Mouse (Mus musculus) myocyte (in vitro differentiated cells): Measurements from ENCODE around the gene Stard7.

ENCODE experiments used
- MAX ChIP-seq: IDR thresholded peaks from one replicate; pipeline ENCODE4 v1.6.1; 2011; ENCODE audit warnings: low read depth, mild to moderate bottlenecking, control low read depth
- POLR2A ChIP-seq: IDR thresholded peaks from one replicate; pipeline ENCODE4 v1.6.1; 2011; ENCODE audit warnings: low read depth, mild to moderate bottlenecking, control low read depth, moderate library complexity; ENCODE audit not compliant: insufficient read length
- POLR2AphosphoS2 ChIP-seq: IDR thresholded peaks from one replicate; pipeline ENCODE4 v1.6.1; 2011; ENCODE audit warnings: low read depth, control low read depth; ENCODE audit not compliant: insufficient read length

DNA sequence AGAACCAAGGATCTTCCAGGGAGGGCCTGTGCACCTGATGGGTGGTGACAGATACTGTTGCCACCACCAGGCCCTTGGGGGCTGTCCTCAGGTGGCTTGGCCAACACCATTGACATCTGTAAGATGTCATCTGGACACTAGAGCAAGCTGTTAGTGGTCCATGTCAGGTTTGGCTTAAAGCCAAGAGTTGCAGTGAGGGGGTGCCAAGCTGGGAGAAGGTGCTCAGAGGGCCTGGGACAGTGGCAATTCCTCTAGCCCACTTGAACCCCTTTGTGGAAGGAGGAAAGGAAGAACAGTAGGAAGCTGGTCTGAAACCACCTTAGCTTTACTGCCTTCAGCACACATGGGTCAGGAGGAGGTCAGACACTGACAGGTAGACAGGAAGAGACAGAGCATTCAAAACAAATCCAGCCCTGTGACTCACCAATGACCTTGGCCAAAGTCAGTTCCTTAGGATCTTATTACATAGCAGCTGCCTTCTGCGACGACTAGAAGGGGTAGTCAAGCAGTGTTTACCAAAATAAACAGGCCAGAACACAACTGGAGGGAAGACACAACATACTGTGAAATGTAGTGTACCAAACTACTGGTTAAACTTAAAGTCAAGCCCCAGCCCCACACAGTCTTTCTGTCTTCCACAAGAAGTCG is 18.0 kb upstream of the Stard7 start:
- TF ChIP-seq MAX (no peak), POLR2A (no peak), POLR2AphosphoS2 (no peak)
